Mouse (Mus musculus): ENCODE results near the gene Vti1b. TPM values are rescaled to one million over a fixed set of nuclear protein-coding genes. Genes with fewer than 3 reads are reported as not detected.

Gene Vti1b
- polyA plus RNA-seq (2015; fragmentation: Nextera tagmentation; extraction: Ambion mirVana), result 190 and 191 TPM in 2 replicates

DNA sequence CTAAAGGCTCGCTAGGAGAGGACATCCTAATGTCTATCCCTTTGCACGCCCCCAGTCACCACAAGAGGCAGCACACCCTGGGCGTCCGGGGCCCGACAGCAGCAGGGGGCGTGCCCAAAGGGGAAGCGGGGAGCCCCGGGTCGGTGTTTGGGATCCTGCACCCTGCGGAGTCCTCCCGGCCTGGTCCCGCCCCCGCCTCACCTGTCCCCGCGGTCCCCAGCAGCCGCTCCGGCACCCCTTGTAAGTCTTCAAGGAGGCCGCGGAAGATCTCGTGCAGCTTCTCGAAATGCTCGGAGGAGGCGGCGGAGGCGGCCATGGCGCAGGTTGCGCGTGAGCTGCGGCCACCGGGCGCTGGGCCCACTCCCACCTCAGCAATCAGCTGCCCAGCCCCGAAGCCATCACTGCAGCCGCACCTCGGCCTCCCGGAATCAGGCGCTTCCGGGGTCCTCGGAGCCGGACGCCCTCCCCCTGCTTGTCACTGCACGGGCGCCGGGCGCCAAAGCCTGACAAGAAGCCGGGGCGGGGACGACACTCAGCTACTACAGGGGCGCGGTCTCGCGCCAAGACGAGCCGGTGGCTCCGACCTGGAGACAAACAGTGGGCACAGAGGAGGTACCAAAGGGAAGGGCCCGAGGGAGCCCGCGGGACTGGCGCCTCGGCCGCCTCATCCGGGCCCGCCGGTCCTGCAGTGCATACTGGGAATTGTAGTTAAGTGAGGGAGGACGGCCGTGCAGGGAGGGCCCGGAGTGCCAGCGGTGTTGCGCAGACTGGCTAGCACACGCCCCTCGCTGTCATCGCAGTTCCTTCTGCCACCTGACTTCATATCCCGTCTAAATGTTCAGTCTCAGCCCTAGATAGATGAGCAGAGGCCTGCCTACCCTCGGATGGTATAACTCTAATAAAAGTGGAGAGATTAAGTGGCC, at the start of gene Vti1b:
Vti1b (minus strand) TSS at position 649 of the 923 bp plus-strand sequence.
- peak; percentile 99 for ATAC-seq
- Histone ChIP-seq H3K27me3 (replicated peaks; ENCODE audit: control insufficient read depth, insufficient read depth, low read length) (no peaks in the 10 kb centered on the region), H3K36me3 (ENCODE audit: control insufficient read depth, insufficient read depth) (no peaks in the 10 kb centered on the region; the same call in 1 of the 2 replicates), H3K9ac (replicated peaks; ENCODE audit: low read depth, low read length) (peak within 1 kb of the TSS; percentile 83), H3K9me3 (ENCODE audit: control insufficient read depth, low read length) (no peaks in the 10 kb centered on the region), H3K4me3 (replicated peaks; ENCODE audit: low read length) (peak within 1 kb of the TSS; percentile 80), H3K27ac (ENCODE audit: low read length) (peak within 1 kb of the TSS; percentile 93), H3K4me2 (ENCODE audit: low read length) (peak within 1 kb of the TSS; percentile 65), H3K4me1 (replicated peaks; ENCODE audit: control insufficient read depth, insufficient read depth, low read length) (peaks cover 7% of the 10 kb centered on the region)
- under 1% methylated on average over 72 of the region's 73 CpGs for WGBS

DNA sequence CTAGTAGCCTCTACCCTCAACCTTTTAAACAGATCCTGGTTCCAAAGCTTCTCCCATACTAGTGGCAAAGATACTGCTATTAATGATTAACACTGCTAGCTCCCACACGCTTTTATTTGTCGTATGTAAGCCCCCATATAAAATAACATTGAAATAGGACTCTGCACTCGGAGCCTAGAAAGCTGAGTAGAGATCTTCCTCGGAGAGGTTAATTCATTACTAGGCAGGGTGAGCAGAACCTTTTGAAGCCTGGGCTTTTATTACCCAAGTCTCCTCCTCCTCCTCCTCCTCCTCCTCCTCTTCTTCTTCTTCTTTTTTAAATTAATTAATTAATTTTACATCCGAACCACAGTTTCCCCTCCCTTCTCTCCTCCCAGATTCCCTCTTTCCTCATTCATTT, 45.0 kb upstream of the Vti1b start:
- H3K9ac ChIP-seq (replicated peaks; ENCODE audit: low read depth, low read length), result no peak overlapping the region
- H3K4me1 ChIP-seq (replicated peaks; ENCODE audit: control insufficient read depth, insufficient read depth, low read length), result no peaks in the 10 kb centered on the region
- no peak overlapping the region for H3K4me2 ChIP-seq (ENCODE audit: low read length)
- no peaks in the 10 kb centered on the region for H3K27me3 ChIP-seq (replicated peaks; ENCODE audit: control insufficient read depth, insufficient read depth, low read length)
- H3K27ac ChIP-seq (ENCODE audit: low read length), result no peak overlapping the region
- WGBS, result 75% methylated on average over 5 of the region's 5 CpGs
- no peak for ATAC-seq
- H3K9me3 ChIP-seq (ENCODE audit: control insufficient read depth, low read length), result no peaks in the 10 kb centered on the region
- no peaks in the 10 kb centered on the region for H3K36me3 ChIP-seq (ENCODE audit: control insufficient read depth, insufficient read depth)
- no peak overlapping the region for H3K4me3 ChIP-seq (replicated peaks; ENCODE audit: low read length)

DNA sequence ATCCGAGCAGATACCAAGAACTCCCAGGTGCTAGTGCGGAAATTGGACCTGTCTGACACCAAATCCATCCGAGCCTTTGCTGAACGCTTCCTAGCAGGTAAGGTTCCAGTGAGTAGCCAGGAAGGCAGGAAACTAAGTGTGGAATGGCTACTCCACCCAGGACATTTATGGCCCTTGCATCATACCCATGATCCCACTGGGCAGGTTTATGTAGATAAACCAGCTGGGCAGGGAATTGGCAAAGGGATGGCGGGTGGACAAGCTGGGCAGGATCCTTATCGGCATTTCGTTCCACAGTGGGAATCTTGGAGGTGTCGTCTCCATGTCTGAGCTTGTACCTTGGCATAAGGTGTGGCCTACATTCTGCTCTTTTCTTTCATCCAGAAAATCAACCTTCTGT, 39.0 kb upstream of the Vti1b start:
- no peak overlapping the region for H3K9ac ChIP-seq (replicated peaks; ENCODE audit: low read depth, low read length)
- WGBS, result 89% methylated on average over 8 of the region's 8 CpGs
- no peak for ATAC-seq

DNA sequence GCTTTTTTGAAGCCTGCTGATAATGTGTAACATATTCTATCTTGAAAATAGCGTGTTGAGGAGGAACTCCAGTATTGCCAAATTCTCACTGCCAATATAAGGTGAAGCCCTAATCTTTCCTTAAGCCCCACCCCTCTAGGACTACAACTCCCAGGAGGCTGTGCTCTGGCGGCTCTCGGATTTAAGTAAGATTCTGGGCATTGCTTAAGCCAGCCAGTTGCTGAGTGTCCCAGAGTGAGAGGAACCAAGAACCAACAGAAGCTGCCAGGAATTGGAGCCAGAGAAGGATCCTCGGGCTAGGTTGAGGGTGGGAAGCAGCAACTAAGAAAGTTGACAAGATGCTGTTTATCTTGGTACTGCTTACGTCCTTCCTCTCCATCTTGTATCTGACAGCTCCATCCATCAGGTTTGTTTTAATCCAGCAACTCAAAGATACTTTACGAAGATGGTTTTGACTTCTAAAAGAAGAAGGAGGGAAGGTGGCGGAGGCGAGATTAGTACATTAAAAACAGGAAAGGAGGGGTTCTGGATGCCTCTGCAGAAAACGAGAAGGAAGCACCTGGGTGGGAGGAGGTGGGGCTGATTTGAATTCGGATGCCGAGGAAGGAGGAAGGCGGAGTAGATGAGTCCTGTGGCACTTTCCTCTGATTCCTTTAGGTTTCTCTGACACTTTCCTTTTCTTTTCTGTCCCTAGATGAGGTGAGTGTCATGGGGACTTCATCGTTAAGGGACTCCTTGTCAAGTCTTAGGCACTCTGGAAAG, 36.4 kb upstream of the Vti1b start, which contains the start of gene Rdh12:
Rdh12 (plus strand) TSS at position 212 of the 762 bp plus-strand sequence.
- H3K4me2 ChIP-seq (ENCODE audit: low read length), result peak within 1 kb of the TSS; percentile 68
- H3K4me1 ChIP-seq (replicated peaks; ENCODE audit: control insufficient read depth, insufficient read depth, low read length), result no peaks in the 10 kb centered on the region
- ATAC-seq, result peak; percentile 90
- peak within 1 kb of the TSS; percentile 36; the same call in 1 of the 2 replicates for H3K9ac ChIP-seq (replicated peaks; ENCODE audit: low read depth, low read length)
- H3K36me3 ChIP-seq (ENCODE audit: control insufficient read depth, insufficient read depth), result no peaks in the 10 kb centered on the region
- H3K27ac ChIP-seq (ENCODE audit: low read length), result no peak within 1 kb of the TSS
- H3K4me3 ChIP-seq (replicated peaks; ENCODE audit: low read length), result peak within 1 kb of the TSS; percentile 46
- H3K9me3 ChIP-seq (ENCODE audit: control insufficient read depth, low read length), result no peaks in the 10 kb centered on the region
- H3K27me3 ChIP-seq (replicated peaks; ENCODE audit: control insufficient read depth, insufficient read depth, low read length), result no peaks in the 10 kb centered on the region
- WGBS, result 4% methylated on average over 13 of the region's 13 CpGs

More for the DNA sequence above, 39.0 kb upstream of the Vti1b start:
- Histone ChIP-seq H3K4me2 (ENCODE audit: low read length) (no peak overlapping the region), H3K4me1 (replicated peaks; ENCODE audit: control insufficient read depth, insufficient read depth, low read length) (no peaks in the 10 kb centered on the region), H3K36me3 (ENCODE audit: control insufficient read depth, insufficient read depth) (no peaks in the 10 kb centered on the region), H3K4me3 (replicated peaks; ENCODE audit: low read length) (no peak overlapping the region), H3K27ac (ENCODE audit: low read length) (no peak overlapping the region), H3K9me3 (ENCODE audit: control insufficient read depth, low read length) (no peaks in the 10 kb centered on the region), H3K27me3 (replicated peaks; ENCODE audit: control insufficient read depth, insufficient read depth, low read length) (no peaks in the 10 kb centered on the region)

DNA sequence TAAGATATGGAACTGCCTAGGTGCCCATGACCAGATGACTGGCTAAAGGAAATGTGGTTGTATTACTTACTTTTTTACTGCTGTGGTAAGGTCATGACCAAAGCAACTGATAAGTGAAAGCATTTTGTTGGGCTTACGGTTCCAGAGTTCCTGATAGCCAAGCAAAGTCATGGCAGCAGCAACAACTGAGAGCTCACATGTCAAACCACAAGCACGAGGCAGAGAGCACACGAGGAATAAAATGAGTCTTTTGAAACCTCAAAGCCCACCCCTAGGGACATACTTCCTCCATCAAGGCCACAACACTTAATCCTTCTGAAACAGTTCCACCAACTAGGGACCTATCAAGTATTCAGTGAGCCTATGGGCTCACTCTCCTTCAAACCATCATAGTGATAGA, 29.4 kb upstream of the Vti1b start:
- Histone ChIP-seq H3K9me3 (ENCODE audit: control insufficient read depth, low read length) (no peaks in the 10 kb centered on the region), H3K27me3 (replicated peaks; ENCODE audit: control insufficient read depth, insufficient read depth, low read length) (no peaks in the 10 kb centered on the region), H3K27ac (ENCODE audit: low read length) (no peak overlapping the region), H3K4me1 (replicated peaks; ENCODE audit: control insufficient read depth, insufficient read depth, low read length) (no peaks in the 10 kb centered on the region), H3K4me3 (replicated peaks; ENCODE audit: low read length) (no peak overlapping the region), H3K4me2 (ENCODE audit: low read length) (no peak overlapping the region), H3K36me3 (ENCODE audit: control insufficient read depth, insufficient read depth) (no peaks in the 10 kb centered on the region), H3K9ac (replicated peaks; ENCODE audit: low read depth, low read length) (no peak overlapping the region)
- ATAC-seq, result no peak
- 73% methylated on average over 3 of the region's 3 CpGs for whole genome bisulfite sequencing

DNA sequence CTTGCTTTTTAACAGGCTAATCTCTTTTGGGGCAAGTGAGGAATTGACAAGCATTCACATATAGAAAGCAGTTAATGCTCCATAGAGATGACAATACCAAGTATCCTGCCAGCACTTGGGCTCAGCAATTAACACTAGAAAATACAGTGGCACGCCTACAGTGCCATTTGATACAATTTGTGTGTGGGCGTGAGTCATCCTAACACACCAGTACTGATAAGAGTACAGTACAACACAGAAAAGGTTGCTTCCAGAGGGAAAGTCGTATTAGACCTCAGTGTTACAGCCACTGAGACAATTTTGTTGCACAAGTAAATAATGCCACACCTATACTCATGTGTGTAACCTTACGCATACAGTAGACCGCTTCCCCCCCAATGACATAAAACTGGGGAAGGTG, 24.6 kb upstream of the Vti1b start:
- Histone ChIP-seq H3K9ac (replicated peaks; ENCODE audit: low read depth, low read length) (no peak overlapping the region), H3K4me2 (ENCODE audit: low read length) (no peak overlapping the region), H3K36me3 (ENCODE audit: control insufficient read depth, insufficient read depth) (no peaks in the 10 kb centered on the region), H3K4me1 (replicated peaks; ENCODE audit: control insufficient read depth, insufficient read depth, low read length) (no peaks in the 10 kb centered on the region), H3K9me3 (ENCODE audit: control insufficient read depth, low read length) (no peaks in the 10 kb centered on the region), H3K27ac (ENCODE audit: low read length) (no peak overlapping the region), H3K27me3 (replicated peaks; ENCODE audit: control insufficient read depth, insufficient read depth, low read length) (no peaks in the 10 kb centered on the region), H3K4me3 (replicated peaks; ENCODE audit: low read length) (no peak overlapping the region)
- WGBS, result 85% methylated on average over 5 of the region's 5 CpGs
- no peak for ATAC-seq

DNA sequence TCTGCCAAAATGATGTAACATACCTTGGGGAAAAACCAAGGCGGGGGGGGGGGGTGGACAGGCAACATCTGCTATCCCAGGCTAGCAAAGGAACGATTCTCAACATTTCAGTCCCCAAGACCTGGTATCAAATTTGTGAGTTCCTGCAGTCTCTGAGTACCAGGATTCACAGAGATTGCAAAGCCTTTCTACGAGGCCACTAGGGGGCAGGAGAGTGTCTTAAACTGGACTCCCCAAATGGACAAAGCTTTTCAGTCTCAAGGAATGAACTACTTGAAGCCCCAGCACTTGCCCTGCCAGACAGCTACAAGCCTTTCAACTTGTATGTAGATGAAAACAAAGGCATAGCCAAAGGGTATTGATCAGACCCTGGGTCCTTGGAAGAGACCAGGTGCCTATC, 21.0 kb upstream of the Vti1b start:
- Histone ChIP-seq H3K4me2 (ENCODE audit: low read length) (no peak overlapping the region), H3K9ac (replicated peaks; ENCODE audit: low read depth, low read length) (no peak overlapping the region), H3K4me1 (replicated peaks; ENCODE audit: control insufficient read depth, insufficient read depth, low read length) (peaks cover 13% of the 10 kb centered on the region), H3K27me3 (replicated peaks; ENCODE audit: control insufficient read depth, insufficient read depth, low read length) (no peaks in the 10 kb centered on the region), H3K27ac (ENCODE audit: low read length) (no peak overlapping the region), H3K36me3 (ENCODE audit: control insufficient read depth, insufficient read depth) (no peaks in the 10 kb centered on the region), H3K9me3 (ENCODE audit: control insufficient read depth, low read length) (no peaks in the 10 kb centered on the region), H3K4me3 (replicated peaks; ENCODE audit: low read length) (no peak overlapping the region)
- ATAC-seq, result no peak
- 3% methylated on average over 3 of the region's 3 CpGs for WGBS

DNA sequence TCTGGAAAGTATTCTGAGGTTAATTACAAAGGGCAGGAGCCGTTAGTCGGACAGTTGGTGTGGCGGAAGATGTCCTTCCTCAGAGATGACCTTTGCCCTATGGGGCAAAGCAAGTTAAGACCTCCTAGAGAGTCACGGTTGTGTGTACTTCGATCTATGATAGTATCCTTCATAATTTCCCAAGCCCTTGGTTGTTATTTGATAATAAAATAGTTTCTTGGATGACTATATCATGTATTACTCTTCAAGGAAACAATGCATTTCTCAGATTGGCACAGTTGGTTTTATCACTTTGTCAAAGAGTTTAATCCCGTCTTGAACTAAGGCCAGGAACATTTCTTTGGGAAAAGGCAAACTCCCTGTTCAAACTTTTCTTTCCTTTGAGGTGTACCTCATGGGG, 19.7 kb upstream of the Vti1b start, which contains the start of gene Rdh11:
Rdh11 (minus strand) TSS at position 101 of the 400 bp plus-strand sequence.
- Histone ChIP-seq H3K36me3 (ENCODE audit: control insufficient read depth, insufficient read depth) (peaks cover 5% of the 10 kb centered on the region; the same call in 1 of the 2 replicates), H3K4me3 (replicated peaks; ENCODE audit: low read length) (peak within 1 kb of the TSS; percentile 74), H3K27ac (ENCODE audit: low read length) (peak within 1 kb of the TSS; percentile 79), H3K4me2 (ENCODE audit: low read length) (peak within 1 kb of the TSS; percentile 75), H3K4me1 (replicated peaks; ENCODE audit: control insufficient read depth, insufficient read depth, low read length) (peaks cover 13% of the 10 kb centered on the region), H3K9ac (replicated peaks; ENCODE audit: low read depth, low read length) (peak within 1 kb of the TSS; percentile 73), H3K9me3 (ENCODE audit: control insufficient read depth, low read length) (no peaks in the 10 kb centered on the region), H3K27me3 (replicated peaks; ENCODE audit: control insufficient read depth, insufficient read depth, low read length) (no peaks in the 10 kb centered on the region)
- WGBS, result 63% methylated on average over 6 of the region's 6 CpGs
- no peak for ATAC-seq

DNA sequence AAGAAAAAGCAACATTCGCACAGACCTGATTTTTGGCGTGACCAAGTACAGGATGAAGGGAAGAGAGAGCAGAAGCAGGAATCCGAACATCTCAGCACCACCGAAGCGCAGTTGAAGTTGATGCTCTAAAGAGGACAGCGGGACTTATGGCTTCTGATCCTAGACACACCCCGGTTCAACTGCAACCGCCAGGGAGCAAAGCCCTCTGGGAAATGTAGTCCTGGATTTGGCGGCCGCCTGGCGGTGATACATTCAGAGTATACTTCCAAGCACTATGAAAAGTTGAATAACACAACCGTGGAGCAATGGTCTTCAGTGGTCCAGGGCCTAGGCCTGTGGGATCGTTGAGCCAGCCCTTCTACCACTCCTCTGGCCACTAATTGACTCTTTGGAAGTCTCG, 19.2 kb upstream of the Vti1b start:
- Histone ChIP-seq H3K9me3 (ENCODE audit: control insufficient read depth, low read length) (no peaks in the 10 kb centered on the region), H3K27ac (ENCODE audit: low read length) (peak overlapping the region; percentile 79), H3K4me2 (ENCODE audit: low read length) (peak overlapping the region; percentile 75), H3K36me3 (ENCODE audit: control insufficient read depth, insufficient read depth) (peaks cover 8% of the 10 kb centered on the region; the same call in 1 of the 2 replicates), H3K9ac (replicated peaks; ENCODE audit: low read depth, low read length) (peak overlapping the region; percentile 73), H3K4me3 (replicated peaks; ENCODE audit: low read length) (peak overlapping the region; percentile 74), H3K4me1 (replicated peaks; ENCODE audit: control insufficient read depth, insufficient read depth, low read length) (peaks cover 13% of the 10 kb centered on the region), H3K27me3 (replicated peaks; ENCODE audit: control insufficient read depth, insufficient read depth, low read length) (no peaks in the 10 kb centered on the region)
- 6% methylated on average over 14 of the region's 14 CpGs for WGBS
- ATAC-seq, result peak; percentile 93
